Mouse (Mus musculus) erythroblast, embryonic 14.5 days (primary cell): ENCODE measurements around the gene Os9. TPM values are rescaled to one million over a fixed set of nuclear protein-coding genes. Genes with fewer than 3 reads are reported as not detected.
"Not testable (repeated sequence)": the region's sequence is repeated elsewhere in the genome, so short reads cannot be mapped to it uniquely, and the experiment has no call there.

Source experiments
- H3K27me3 ChIP-seq: 2 replicates; pipeline ENCODE4 v1.6.1; 2012; ENCODE audit warnings: inconsistent platforms; ENCODE audit not compliant: control insufficient read depth
- H3K36me3 ChIP-seq: 2 replicates; pipeline ENCODE4 v1.6.1; 2012; ENCODE audit warnings: mild to moderate bottlenecking, inconsistent platforms; ENCODE audit not compliant: control insufficient read depth
- H3K4me1 ChIP-seq: 2 replicates; pipeline ENCODE4 v1.6.1; 2012; ENCODE audit warnings: inconsistent platforms; ENCODE audit not compliant: control insufficient read depth
- H3K4me3 ChIP-seq: replicated peaks from 2 replicates; pipeline ENCODE3; 2012; ENCODE audit warnings: moderate library complexity, mild to moderate bottlenecking, inconsistent platforms
- H3K9me3 ChIP-seq: 2 replicates; pipeline ENCODE4 v1.6.1; 2012; ENCODE audit warnings: low read length, inconsistent platforms, mixed read lengths; ENCODE audit not compliant: control insufficient read depth
- GATA1 ChIP-seq: IDR thresholded peaks from 2 replicates; pipeline ENCODE4 v1.6.1; 2012; ENCODE audit warnings: low read length, inconsistent platforms, mixed read lengths
- TAL1 ChIP-seq: IDR thresholded peaks from 3 replicates; pipeline ENCODE4 v1.6.1; 2012; ENCODE audit warnings: low read length, inconsistent platforms, mixed read lengths
- polyA plus RNA-seq: library from polyadenylated mRNA; stranded (reverse); fragments of >175 nt; gene quantifications from 2 replicates; pipeline ENCODE4 v1.2.3, GENCODE M21; 2012

Os9 gene
- polyA plus RNA-seq, 1 experiment, result 13.2 TPM

DNA sequence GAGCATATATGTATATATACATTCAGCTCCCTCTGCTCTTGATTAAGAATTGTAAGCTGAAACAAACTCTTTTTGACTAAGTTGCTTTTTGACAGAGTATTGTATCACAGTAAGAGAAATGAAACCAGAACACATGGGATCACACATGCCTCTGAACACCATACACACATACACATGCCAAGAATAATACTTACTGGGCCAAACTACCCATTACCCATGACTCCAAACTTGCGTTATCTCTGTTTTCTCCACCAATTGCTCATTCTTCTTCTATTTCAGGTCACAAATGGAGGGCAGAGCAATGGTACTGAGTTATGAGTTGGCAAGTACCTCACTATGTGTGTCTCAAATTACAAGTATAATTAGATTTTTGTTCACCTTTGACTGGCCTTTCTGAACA, 47.0 kb downstream of the Os9 start:
- TF ChIP-seq GATA1, result no peak
- TF ChIP-seq TAL1, result no peak
- Histone ChIP-seq H3K9me3 (no peaks in the 10 kb centered on the region), H3K4me3 (no peak overlapping the region), H3K36me3 (peaks cover under 1% of the 10 kb centered on the region; the same call in 1 of the 2 replicates), H3K27me3 (peaks cover 41% of the 10 kb centered on the region), H3K4me1 (peaks cover 50% of the 10 kb centered on the region)

DNA sequence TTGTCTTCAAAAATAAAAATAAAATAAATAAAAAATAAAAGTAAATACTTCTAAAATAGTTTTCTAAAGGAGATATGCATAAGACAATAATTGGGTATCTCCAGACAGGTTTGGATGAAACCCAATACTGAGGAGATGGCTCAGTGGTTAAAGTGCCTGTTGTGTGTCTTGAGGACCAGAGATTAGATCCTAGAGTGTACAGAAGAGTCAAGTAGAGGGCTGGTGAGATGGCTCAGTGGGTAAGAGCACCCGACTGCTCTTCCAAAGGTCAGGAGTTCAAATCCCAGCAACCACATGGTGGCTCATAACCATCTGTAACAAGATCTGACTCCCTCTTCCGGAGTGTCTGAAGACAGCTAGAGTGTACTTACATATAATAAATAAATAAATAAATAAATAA, 48.0 kb downstream of the Os9 start:
- Histone ChIP-seq H3K4me1 (peaks cover 55% of the 10 kb centered on the region), H3K27me3 (peaks cover 31% of the 10 kb centered on the region), H3K36me3 (peaks cover 10% of the 10 kb centered on the region)
- H3K4me3 ChIP-seq, H3K9me3 ChIP-seq: not testable (repeated sequence)

- Histone ChIP-seq H3K27me3 (peaks cover 25% of the 10 kb centered on the region), H3K36me3 (peaks cover 17% of the 10 kb centered on the region), H3K4me1 (peaks cover 50% of the 10 kb centered on the region)
- H3K9me3 ChIP-seq, H3K4me3 ChIP-seq: not testable (repeated sequence)
Measured at GRCm38 (mm10) chr10:127072270-127072669, 48.7 kb downstream of the Os9 start.

DNA sequence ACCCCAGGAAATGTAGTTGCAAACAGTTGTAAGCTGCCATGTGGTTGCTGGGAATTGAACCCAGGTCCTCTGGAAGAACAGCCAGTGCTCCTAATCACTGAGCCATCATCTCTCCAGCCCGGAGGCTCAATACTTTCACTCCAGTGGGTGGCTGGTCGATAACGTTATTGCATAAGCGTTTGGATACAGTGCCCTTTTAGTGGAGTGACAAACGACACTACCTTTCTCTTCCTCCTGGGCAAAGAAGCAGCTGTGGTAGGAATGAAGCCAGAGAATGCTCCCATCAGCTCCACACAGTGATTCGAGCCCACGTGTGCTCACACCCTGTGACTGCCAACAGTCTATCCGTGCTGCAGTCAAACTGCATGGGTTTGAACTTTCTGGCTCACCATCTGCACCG, 49.7 kb downstream of the Os9 start:
- H3K4me1 ChIP-seq, result peaks cover 49% of the 10 kb centered on the region
- TF ChIP-seq TAL1 (no peak), GATA1 (no peak)
- H3K27me3 ChIP-seq, result peaks cover 15% of the 10 kb centered on the region
- H3K9me3 ChIP-seq, result no peaks in the 10 kb centered on the region
- peak overlapping the region; percentile 71 for H3K4me3 ChIP-seq
- H3K36me3 ChIP-seq, result peaks cover 28% of the 10 kb centered on the region

- H3K4me3 ChIP-seq, result peak within 1 kb of the TSS; percentile 71
- peaks cover 35% of the 10 kb centered on the region for H3K36me3 ChIP-seq
- H3K9me3 ChIP-seq, result no peaks in the 10 kb centered on the region
- TF ChIP-seq TAL1 (no peak), GATA1 (no peak)
- peaks cover 8% of the 10 kb centered on the region for H3K27me3 ChIP-seq
- H3K4me1 ChIP-seq, result peaks cover 47% of the 10 kb centered on the region
Measured at GRCm38 (mm10) chr10:127070190-127071121, 50.5 kb downstream of the Os9 start, which contains the start of gene Tspan31. Gene Tspan31, minus strand, starts transcription at chr10:127070264.

DNA sequence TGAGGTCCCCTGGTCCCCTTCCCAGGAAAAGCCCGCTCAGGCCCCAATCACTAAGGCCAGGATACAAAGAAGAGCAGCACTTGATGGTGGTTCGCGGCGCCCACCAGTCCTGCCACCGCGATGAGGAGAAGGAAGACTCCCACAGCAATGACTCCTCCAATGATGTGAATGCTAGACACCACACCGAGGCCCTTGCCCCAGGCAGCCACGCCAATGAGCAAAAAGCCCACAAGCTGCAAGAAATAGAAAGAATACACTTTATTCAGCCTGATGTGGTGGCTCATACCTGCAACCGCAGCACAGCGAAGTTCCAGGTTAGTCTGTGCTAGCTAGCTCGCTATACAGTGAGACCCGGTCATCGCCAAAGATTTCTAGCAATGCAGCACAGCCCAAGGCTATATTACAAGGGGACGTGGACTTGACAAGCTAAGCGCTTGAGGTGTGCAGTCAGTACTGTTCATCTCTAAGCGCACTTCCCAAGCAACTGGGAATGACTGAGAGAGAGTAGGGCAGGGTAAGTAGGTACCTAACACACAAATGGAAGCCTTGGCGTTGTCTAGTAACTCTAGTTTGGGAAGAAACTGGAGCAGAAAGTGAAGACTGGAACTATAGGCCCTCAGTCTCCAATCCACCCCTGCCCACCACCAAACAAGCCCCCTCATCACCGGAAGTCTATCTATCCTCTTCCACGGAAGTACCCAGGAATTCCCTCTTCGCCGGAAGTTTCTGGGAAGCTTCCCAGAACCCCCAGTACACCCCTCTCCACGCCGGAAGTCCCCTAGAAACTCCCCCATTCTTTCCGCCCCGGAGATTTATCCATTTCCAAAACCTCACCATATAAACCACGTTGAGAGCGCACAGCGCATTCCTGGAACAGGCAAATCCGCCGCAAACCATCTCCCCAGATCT, 51.4 kb downstream of the Os9 start:
- Histone ChIP-seq H3K36me3 (peaks cover 45% of the 10 kb centered on the region), H3K4me1 (peaks cover 52% of the 10 kb centered on the region), H3K27me3 (no peaks in the 10 kb centered on the region), H3K4me3 (peak overlapping the region; percentile 71), H3K9me3 (no peaks in the 10 kb centered on the region)
- TF ChIP-seq TAL1, result no peak
- no peak for TF ChIP-seq GATA1

DNA sequence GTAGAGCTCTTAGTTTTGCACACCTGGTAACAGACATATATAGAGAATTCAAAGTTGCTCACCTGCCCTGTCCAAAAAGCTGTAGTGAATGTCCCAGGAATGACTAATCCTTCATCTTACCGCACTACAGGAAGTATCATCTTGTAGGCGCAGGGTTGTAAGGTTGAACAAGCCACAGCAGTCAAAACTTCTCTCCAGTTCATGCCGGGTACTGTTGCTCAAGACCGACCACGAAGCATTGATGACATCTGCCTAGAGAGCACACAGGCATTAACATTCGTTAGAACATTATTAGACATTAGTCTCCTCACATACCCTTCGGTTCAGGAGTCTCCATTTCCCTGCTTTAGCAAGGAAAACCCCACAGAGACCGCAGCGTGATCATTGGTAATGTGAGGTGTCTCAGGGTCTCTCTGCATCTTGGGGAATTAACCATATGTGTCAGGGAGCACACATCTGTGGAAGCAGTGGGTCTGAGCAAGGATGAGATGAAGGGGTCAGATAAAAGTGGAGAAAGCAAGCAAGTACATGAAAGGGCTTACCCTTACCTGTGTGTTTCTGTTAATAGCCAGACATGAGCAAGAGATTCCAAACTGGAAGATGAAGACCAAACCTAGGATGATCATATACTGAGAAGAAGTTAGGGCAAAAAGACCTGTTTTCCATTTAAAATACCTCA, 52.4 kb downstream of the Os9 start:
- no peaks in the 10 kb centered on the region for H3K9me3 ChIP-seq
- H3K36me3 ChIP-seq, result peaks cover 48% of the 10 kb centered on the region
- TF ChIP-seq TAL1 (no peak), GATA1 (peak; percentile 19; the same call in 1 of the 2 replicates)
- peaks cover 62% of the 10 kb centered on the region for H3K4me1 ChIP-seq
- H3K4me3 ChIP-seq, result peak overlapping the region; percentile 71
- H3K27me3 ChIP-seq, result no peaks in the 10 kb centered on the region

DNA sequence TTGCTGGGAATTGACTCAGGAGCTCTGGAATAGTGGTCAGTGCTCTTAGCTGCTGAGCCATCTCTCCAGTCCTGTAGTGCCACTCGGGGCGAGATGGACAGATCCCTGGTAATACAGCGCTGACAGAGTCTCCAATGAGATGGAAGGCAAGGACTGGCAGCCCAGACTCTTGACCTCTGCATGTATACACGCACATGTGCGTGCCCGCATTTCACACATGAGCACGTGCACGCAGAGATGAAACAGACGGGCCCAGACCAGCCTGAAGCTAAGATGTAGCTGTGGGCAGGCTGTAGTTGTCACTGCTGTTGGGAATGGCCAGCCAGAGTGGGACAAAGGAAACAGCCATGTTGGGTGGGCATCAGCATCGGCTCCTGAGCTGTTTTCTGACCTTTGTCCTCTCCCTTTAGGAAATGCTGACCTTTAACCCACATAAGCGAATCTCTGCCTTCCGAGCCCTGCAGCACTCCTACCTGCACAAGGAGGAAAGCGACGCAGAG, 54.4 kb downstream of the Os9 start:
- no peak for TF ChIP-seq GATA1
- TF ChIP-seq TAL1, result no peak
- H3K4me1 ChIP-seq, result peaks cover 72% of the 10 kb centered on the region
- H3K27me3 ChIP-seq, result peaks cover 16% of the 10 kb centered on the region
- no peaks in the 10 kb centered on the region for H3K9me3 ChIP-seq
- H3K36me3 ChIP-seq, result peaks cover 48% of the 10 kb centered on the region
- H3K4me3 ChIP-seq, result no peak overlapping the region

GRCm38 (mm10) chr10:127065981-127066380, 55.0 kb downstream of the Os9 start:
- no peak overlapping the region for H3K4me3 ChIP-seq
- H3K4me1 ChIP-seq, result peaks cover 67% of the 10 kb centered on the region
- H3K27me3 ChIP-seq, result peaks cover 22% of the 10 kb centered on the region
- no peaks in the 10 kb centered on the region for H3K9me3 ChIP-seq
- TF ChIP-seq GATA1 (no peak), TAL1 (no peak)
- H3K36me3 ChIP-seq, result peaks cover 48% of the 10 kb centered on the region
